Mouse (Mus musculus) fibroblast of lung, adult 2 months (primary cell): Measurements from ENCODE around the gene Gm20388.

ENCODE experiments used
- DNase-seq: peaks from one replicate; pipeline ENCODE4 v3.0.0-alpha.2; 2011; ENCODE audit warnings: low read depth

Gene Gm20388

GRCm38 (mm10) chr8:122006688-122007484, 2096.2 kb downstream of the Gm20388 start:
- DNase-seq = no peak

GRCm38 (mm10) chr8:122008395-122008794, 2097.8 kb downstream of the Gm20388 start:
- no peak for DNase-seq

DNA sequence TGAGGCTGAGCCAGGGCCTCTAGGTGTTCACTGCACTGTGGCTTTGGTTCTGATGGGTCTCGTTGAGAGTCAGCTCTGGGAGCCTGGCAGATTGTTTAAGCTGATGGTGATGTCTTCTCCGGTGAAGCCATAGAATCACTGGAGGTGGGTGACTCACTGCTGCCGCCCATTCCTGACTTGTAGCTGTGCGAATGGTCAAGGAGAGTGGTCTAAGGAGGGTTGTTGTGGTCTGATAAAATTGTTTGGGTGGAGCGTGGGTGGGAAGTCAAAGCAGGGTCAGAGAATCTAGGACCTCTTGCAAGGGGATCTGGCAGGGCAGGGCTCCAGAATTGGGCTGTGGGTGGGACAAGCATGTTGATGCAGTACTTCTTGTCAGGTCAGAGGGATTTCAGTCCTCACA, 2100.0 kb downstream of the Gm20388 start:
- no peak for DNase-seq

- DNase-seq = no peak
These were observed 2100.5 kb downstream of the Gm20388 start for GRCm38 (mm10) chr8:122011066-122011588.

DNA sequence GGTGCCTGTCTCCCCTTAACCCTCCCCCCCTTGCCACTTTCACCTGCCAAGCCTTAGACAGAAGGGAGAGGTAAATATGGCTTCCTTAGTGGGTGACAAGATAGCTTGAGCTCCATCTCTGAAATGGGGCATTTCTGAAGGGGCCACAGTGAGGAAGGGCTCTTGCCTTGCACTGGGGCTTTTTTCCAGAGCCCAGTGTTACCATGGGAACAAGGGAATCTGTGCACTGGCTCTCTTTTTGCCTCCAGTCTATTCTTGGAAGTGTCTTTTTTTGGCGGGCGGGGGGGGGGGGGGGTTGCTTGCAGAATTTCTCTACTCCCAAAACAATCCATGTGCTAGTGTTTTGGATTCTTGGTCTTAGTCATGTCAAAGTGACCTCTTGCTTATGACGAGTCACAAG, 2104.0 kb downstream of the Gm20388 start:
- no peak for DNase-seq

DNA sequence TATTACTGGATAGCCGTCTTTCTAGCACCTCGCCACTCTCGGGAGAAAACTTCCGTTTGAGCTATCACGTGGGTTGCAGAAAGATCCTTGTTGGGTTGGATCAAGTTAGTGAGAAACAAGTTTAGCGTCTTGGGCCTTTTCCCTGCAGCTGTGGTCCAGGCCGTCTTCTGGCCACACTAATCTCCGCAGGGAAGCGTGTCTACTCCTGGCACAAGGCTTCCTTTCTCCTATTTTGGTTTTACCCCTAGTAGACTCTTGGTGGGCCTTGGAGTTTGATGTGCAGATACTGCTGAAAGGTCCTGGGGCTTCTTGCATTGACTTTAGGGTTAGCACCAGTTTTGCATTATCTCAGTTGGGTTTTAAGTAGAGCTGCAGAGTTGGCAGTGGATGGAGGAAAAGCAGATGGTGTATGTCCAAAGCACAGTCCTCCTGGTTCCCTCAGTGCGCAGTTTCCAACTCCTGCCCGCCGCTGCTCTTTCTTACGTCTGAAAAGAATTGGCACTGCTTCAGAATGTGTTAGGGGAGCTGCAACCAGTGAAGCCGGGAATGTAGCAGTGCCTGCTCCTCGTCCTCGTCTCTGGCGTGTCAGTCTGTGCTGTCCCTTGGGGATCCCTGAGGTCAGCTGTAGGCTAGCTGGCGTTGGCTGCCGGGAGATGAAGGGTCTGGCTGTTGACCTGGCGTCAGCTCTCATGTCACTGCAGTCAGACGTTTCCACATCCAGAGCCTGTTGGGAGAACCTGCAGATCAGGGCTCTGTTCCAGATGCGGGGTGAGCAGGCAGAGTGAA, 2107.6 kb downstream of the Gm20388 start:
- DNase-seq = no peak

- DNase-seq = no peak
These were observed 2108.5 kb downstream of the Gm20388 start for GRCm38 (mm10) chr8:122019162-122019561.

- no peak for DNase-seq
These were observed 2109.6 kb downstream of the Gm20388 start for GRCm38 (mm10) chr8:122020050-122020771.

GRCm38 (mm10) chr8:122021725-122022124, 2111.1 kb downstream of the Gm20388 start:
- peak; percentile 65 for DNase-seq

- DNase-seq = no peak
These were observed 2111.6 kb downstream of the Gm20388 start for GRCm38 (mm10) chr8:122022274-122022673.

DNA sequence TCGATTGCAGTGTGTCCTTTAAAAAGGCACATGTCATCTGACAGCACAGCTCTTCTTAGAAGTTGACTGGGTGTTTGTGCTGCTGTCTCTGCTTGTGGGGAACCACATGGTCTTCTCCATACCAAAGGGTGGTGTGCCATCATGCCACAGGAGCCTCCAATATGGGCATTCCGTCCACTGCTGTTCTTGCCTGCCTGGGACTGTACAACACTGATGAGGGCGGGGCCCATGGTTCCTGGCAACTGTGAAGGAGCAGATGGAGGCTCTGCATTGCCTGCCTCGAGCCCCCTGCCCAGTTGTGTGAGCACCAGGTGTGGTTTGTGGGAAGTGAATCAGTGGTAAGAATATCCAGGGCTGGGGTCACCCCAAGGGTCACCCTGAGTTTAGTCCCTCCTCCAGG, 2112.1 kb downstream of the Gm20388 start:
- DNase-seq = no peak

- no peak for DNase-seq
These were observed 2114.9 kb downstream of the Gm20388 start for GRCm38 (mm10) chr8:122025546-122025945.

- DNase-seq = no peak
These were observed 2117.5 kb downstream of the Gm20388 start for GRCm38 (mm10) chr8:122028116-122028515.

- no peak for DNase-seq
These were observed 2120.3 kb downstream of the Gm20388 start for GRCm38 (mm10) chr8:122030965-122031364.

GRCm38 (mm10) chr8:122032741-122033140, 2122.1 kb downstream of the Gm20388 start:
- DNase-seq = no peak

DNA sequence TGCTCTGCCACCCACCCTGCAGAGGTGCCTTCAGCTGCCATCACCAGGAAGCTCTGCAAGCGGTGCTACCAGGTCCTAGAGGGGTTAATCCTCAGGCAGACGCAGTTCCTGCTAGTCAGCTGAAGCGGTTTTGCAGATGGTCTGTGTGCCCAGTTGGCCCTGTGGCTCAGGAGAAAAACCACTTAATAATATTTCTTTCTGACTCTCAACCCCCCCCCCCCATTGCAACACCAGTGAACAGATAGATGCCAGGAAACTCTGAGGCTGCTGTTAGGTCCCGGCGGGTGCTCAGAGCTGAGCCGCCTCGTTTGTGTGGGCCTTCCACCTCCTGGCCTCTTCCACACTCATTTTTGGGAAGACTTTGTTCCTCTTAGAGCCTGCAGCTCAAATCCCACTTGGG, 2124.9 kb downstream of the Gm20388 start:
- peak; percentile 65 for DNase-seq

DNA sequence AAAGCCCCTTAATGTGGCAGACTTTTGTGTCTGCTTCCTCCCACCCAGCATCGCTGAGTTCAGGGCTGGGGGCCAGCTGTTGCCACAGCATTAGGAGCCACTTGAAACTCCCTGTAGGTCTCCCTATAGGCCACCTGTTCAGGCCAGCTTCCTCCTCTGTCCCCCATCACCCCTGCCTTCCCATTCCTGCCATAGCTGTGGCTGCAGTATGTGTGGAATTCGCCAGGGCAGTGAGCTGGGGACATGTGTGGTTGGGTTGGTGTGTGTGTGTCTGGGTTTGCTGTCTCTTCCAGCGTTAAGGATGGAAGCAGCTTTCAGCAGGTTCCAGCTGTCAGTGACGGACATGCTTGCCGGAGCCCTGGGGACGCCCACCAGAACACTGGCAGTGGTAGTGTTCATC, 2125.7 kb downstream of the Gm20388 start:
- DNase-seq = no peak

DNA sequence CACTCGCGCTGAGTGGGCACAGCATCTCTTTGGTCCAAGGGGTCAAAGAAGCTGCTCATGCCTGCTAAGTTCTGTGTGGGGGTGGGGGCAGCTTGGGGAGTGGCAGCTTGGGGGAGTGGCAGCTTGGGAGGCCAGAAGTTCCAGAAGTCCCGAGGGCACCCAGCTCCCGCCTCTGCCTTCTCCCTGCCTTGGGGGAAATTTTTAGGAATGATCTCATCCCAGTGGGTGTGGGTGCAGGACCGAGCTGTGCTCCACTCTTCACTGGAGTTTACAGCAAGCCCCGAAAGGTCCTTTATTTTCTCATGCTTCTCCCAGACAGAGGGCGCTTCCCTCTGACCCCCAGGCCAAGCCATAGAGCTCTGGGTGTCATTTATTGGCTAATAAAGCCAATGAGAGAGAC, 2126.6 kb downstream of the Gm20388 start:
- DNase-seq = no peak

DNA sequence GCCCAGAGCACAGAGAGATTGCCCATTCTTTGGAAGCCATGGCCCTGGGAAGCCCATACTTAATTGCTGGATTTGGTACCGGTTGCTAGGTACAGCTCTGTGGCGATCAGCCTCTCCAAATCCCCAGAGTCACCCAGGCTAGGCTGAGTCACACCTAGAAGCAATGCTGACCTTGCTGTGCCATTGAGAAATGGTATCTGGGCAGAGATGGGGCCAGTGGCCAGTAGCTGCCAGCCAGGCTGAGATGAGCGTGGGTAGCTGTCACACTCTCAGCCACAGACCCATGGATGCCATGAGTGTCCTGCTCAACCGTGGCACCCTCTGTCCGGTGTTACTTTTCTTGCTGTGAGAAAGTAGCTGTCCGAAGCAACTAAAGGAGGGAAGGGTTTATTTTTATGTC, 2127.4 kb downstream of the Gm20388 start:
- no peak for DNase-seq

GRCm38 (mm10) chr8:122039452-122039851, 2128.8 kb downstream of the Gm20388 start:
- DNase-seq = no peak

GRCm38 (mm10) chr8:122047206-122047870, 2136.7 kb downstream of the Gm20388 start:
- no peak for DNase-seq

DNA sequence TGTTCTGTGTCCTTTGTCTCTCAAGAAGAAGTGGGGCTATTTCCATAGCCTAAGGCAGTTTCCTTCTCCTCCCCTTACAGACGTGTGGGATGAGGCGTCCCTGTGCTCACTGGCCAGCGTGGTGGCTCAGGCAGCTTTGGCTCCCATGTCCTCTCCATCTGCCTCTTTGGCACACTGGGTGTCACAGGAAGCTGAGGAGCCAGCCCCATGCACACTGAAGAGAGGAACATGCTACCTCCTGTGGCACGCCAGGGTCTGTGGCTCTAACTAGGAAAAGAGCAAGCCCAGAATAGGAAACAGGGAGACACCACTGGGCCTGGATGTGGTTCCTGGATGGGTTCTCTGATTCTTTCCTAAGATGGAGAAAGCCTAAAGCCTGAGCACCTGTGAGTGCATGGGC, 2138.6 kb downstream of the Gm20388 start:
- DNase-seq = no peak
